Mouse (Mus musculus): ENCODE data around the gene Wdr46.

DNA sequence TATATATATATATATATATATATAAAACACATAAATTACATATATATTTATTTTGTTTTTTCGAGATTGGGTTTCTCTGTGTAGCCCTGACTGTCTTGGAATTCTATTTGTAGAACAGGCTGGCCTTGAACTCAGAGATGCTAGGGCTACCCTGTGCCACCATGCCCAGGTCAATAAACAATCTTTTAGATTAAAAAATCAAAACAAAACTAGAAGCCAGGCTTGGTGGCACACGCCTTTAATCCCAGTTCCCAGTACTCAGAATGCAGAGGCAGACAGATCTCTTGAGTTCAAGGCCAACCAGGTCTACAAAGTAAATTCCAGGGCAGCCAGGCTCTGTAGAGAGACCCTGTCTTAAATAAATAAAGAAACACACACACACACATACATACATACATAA is 49.1 kb upstream of the Wdr46 start:
- no peak for TF ChIP-seq GATA1 (IDR thresholded peaks at IDR 0.05; ENCODE audit: borderline replicate concordance, low read length)
- TF ChIP-seq FLI1 (IDR thresholded peaks at IDR 0.05; ENCODE audit: low read length): no peak
